Mouse (Mus musculus): Measurements from ENCODE around the gene Hoxa10. TPM values are rescaled to one million over a fixed set of nuclear protein-coding genes. Genes with fewer than 3 reads are reported as not detected.

Hoxa10 gene
- polyA plus RNA-seq, 1 experiment: 15.8 TPM

GRCm38 (mm10) chr6:52213119-52213986, 27.3 kb downstream of the Hoxa10 start, which contains the start of the genes Hoxa3 and Gm28308:
Gene Hoxa3, minus strand, starts transcription at chr6:52213336.
Gene Gm28308, minus strand, starts transcription at chr6:52213339.
- Histone ChIP-seq H3K36me3 (ENCODE audit: control insufficient read depth, insufficient read depth) (no peaks in the 10 kb centered on the region), H3K27me3 (ENCODE audit: control insufficient read depth, insufficient read depth, insufficient read length) (no peaks in the 10 kb centered on the region), H3K79me2 (ENCODE audit: control insufficient read depth, insufficient read depth) (peaks cover 44% of the 10 kb centered on the region), H3K4me3 (peak within 1 kb of the TSS; percentile 67), H3K4me2 (ENCODE audit: low read depth) (peak within 1 kb of the TSS; percentile 97), H3ac (ENCODE audit: control insufficient read depth, insufficient read length) (peak within 1 kb of the TSS; percentile 24)
- TF ChIP-seq REST (IDR thresholded peaks at IDR 0.05; ENCODE audit: insufficient read depth, insufficient read length) (peak; percentile 39), POLR2A (IDR thresholded peaks at IDR 0.05; ENCODE audit: insufficient read length, low read depth) (peak; percentile 88), TCF12 (IDR thresholded peaks at IDR 0.05; ENCODE audit: insufficient read depth, poor library complexity, severe bottlenecking) (no peak), POLR2AphosphoS2 (IDR thresholded peaks at IDR 0.05; ENCODE audit: insufficient read length, low read depth) (peak; percentile 89), E2F4 (IDR thresholded peaks at IDR 0.05; ENCODE audit: insufficient read depth) (no peak), MAX (IDR thresholded peaks at IDR 0.05; ENCODE audit: low read depth) (no peak), USF1 (IDR thresholded peaks at IDR 0.05; ENCODE audit: low read depth) (peak; percentile 88), MYOD1 (IDR thresholded peaks at IDR 0.05; ENCODE audit: control insufficient read depth in 1 of 3, insufficient read length in 2 of 3, low read depth in 2 of 3) (peak in 1 of 3 experiments; percentile 53), MYOG (IDR thresholded peaks at IDR 0.05; ENCODE audit: control insufficient read depth in 1 of 3, insufficient read depth in 1 of 3, insufficient read length in 2 of 3, low read depth in 2 of 3) (peak in 1 of 3 experiments; percentile 44)

- H3K4me2 ChIP-seq (ENCODE audit: low read depth): peak overlapping the region; percentile 97
- TF ChIP-seq MAX (IDR thresholded peaks at IDR 0.05; ENCODE audit: low read depth) (no peak), CEBPB (IDR thresholded peaks at IDR 0.05; ENCODE audit: insufficient read depth, poor library complexity, severe bottlenecking) (no peak), POLR2A (IDR thresholded peaks at IDR 0.05; ENCODE audit: insufficient read length, low read depth) (peak; percentile 68), MYOG (IDR thresholded peaks at IDR 0.05; ENCODE audit: control insufficient read depth in 1 of 3, insufficient read depth in 1 of 3, insufficient read length in 2 of 3, low read depth in 2 of 3) (no peak), POLR2AphosphoS2 (IDR thresholded peaks at IDR 0.05; ENCODE audit: insufficient read length, low read depth) (peak; percentile 57)
- H3K79me2 ChIP-seq (ENCODE audit: control insufficient read depth, insufficient read depth): peaks cover 48% of the 10 kb centered on the region
- H3K4me3 ChIP-seq: peak overlapping the region; percentile 67
- H3K36me3 ChIP-seq (ENCODE audit: control insufficient read depth, insufficient read depth): no peaks in the 10 kb centered on the region
- peak overlapping the region; percentile 24 for H3ac ChIP-seq (ENCODE audit: control insufficient read depth, insufficient read length)
- H3K27me3 ChIP-seq (ENCODE audit: control insufficient read depth, insufficient read depth, insufficient read length): no peaks in the 10 kb centered on the region
Measured at GRCm38 (mm10) chr6:52212556-52213118, 28.0 kb downstream of the Hoxa10 start.

GRCm38 (mm10) chr6:52211961-52212360, 28.7 kb downstream of the Hoxa10 start:
- TF ChIP-seq TCF12 (IDR thresholded peaks at IDR 0.05; ENCODE audit: insufficient read depth, poor library complexity, severe bottlenecking): no peak
- TF ChIP-seq MYOG (IDR thresholded peaks at IDR 0.05; ENCODE audit: control insufficient read depth in 1 of 3, insufficient read depth in 1 of 3, insufficient read length in 2 of 3, low read depth in 2 of 3): no peak
- TF ChIP-seq POLR2A (IDR thresholded peaks at IDR 0.05; ENCODE audit: insufficient read length, low read depth): peak; percentile 0
- TF ChIP-seq TCF3 (IDR thresholded peaks at IDR 0.05; ENCODE audit: insufficient read length, low read depth): no peak
- TF ChIP-seq USF1 (IDR thresholded peaks at IDR 0.05; ENCODE audit: low read depth): no peak
- Histone ChIP-seq H3K27me3 (ENCODE audit: control insufficient read depth, insufficient read depth, insufficient read length) (no peaks in the 10 kb centered on the region), H3K36me3 (ENCODE audit: control insufficient read depth, insufficient read depth) (no peaks in the 10 kb centered on the region), H3ac (ENCODE audit: control insufficient read depth, insufficient read length) (peak overlapping the region; percentile 24), H3K4me3 (peak overlapping the region; percentile 67), H3K4me2 (ENCODE audit: low read depth) (peak overlapping the region; percentile 97), H3K79me2 (ENCODE audit: control insufficient read depth, insufficient read depth) (peaks cover 49% of the 10 kb centered on the region)

- TF ChIP-seq MAX (IDR thresholded peaks at IDR 0.05; ENCODE audit: low read depth) (no peak), POLR2A (IDR thresholded peaks at IDR 0.05; ENCODE audit: insufficient read length, low read depth) (peak; percentile 55), MYOD1 (IDR thresholded peaks at IDR 0.05; ENCODE audit: control insufficient read depth in 1 of 3, insufficient read length in 2 of 3, low read depth in 2 of 3) (peak in 1 of 3 experiments; percentile 46), MYOG (IDR thresholded peaks at IDR 0.05; ENCODE audit: control insufficient read depth in 1 of 3, insufficient read depth in 1 of 3, insufficient read length in 2 of 3, low read depth in 2 of 3) (peak in 1 of 3 experiments; percentile 27), CEBPB (IDR thresholded peaks at IDR 0.05; ENCODE audit: insufficient read depth, poor library complexity, severe bottlenecking) (no peak)
- peak overlapping the region; percentile 97 for H3K4me2 ChIP-seq (ENCODE audit: low read depth)
- no peaks in the 10 kb centered on the region for H3K27me3 ChIP-seq (ENCODE audit: control insufficient read depth, insufficient read depth, insufficient read length)
- peaks cover 46% of the 10 kb centered on the region for H3K79me2 ChIP-seq (ENCODE audit: control insufficient read depth, insufficient read depth)
- H3K36me3 ChIP-seq (ENCODE audit: control insufficient read depth, insufficient read depth): no peaks in the 10 kb centered on the region
- peak overlapping the region; percentile 67 for H3K4me3 ChIP-seq
- peak overlapping the region; percentile 24 for H3ac ChIP-seq (ENCODE audit: control insufficient read depth, insufficient read length)
Measured at GRCm38 (mm10) chr6:52211170-52211935, 29.3 kb downstream of the Hoxa10 start.

- Histone ChIP-seq H3K4me3 (peak overlapping the region; percentile 67), H3K4me2 (ENCODE audit: low read depth) (peak overlapping the region; percentile 64), H3K27me3 (ENCODE audit: control insufficient read depth, insufficient read depth, insufficient read length) (no peaks in the 10 kb centered on the region)
Measured at GRCm38 (mm10) chr6:52209685-52210046, 31.0 kb downstream of the Hoxa10 start.

More at GRCm38 (mm10) chr6:52209685-52210046, 31.0 kb downstream of the Hoxa10 start:
- Histone ChIP-seq H3K79me2 (ENCODE audit: control insufficient read depth, insufficient read depth) (peaks cover 39% of the 10 kb centered on the region), H3K36me3 (ENCODE audit: control insufficient read depth, insufficient read depth) (peaks cover 9% of the 10 kb centered on the region), H3ac (ENCODE audit: control insufficient read depth, insufficient read length) (no peak overlapping the region)
- TF ChIP-seq MAX (IDR thresholded peaks at IDR 0.05; ENCODE audit: low read depth) (no peak), TCF12 (IDR thresholded peaks at IDR 0.05; ENCODE audit: insufficient read depth, poor library complexity, severe bottlenecking) (no peak), SRF (IDR thresholded peaks at IDR 0.05; ENCODE audit: control insufficient read depth, insufficient read length, low read depth) (no peak), CEBPB (IDR thresholded peaks at IDR 0.05; ENCODE audit: insufficient read depth, poor library complexity, severe bottlenecking) (no peak), REST (IDR thresholded peaks at IDR 0.05; ENCODE audit: insufficient read depth, insufficient read length) (no peak), POLR2AphosphoS2 (IDR thresholded peaks at IDR 0.05; ENCODE audit: insufficient read length, low read depth) (no peak), POLR2A (IDR thresholded peaks at IDR 0.05; ENCODE audit: insufficient read length, low read depth) (no peak), MYOD1 (IDR thresholded peaks at IDR 0.05; ENCODE audit: control insufficient read depth in 1 of 3, insufficient read length in 2 of 3, low read depth in 2 of 3) (no peak), TCF3 (IDR thresholded peaks at IDR 0.05; ENCODE audit: insufficient read length, low read depth) (no peak), E2F4 (IDR thresholded peaks at IDR 0.05; ENCODE audit: insufficient read depth) (no peak), MYOG (IDR thresholded peaks at IDR 0.05; ENCODE audit: control insufficient read depth in 1 of 3, insufficient read depth in 1 of 3, insufficient read length in 2 of 3, low read depth in 2 of 3) (no peak), USF1 (IDR thresholded peaks at IDR 0.05; ENCODE audit: low read depth) (no peak)
